Mouse (Mus musculus): Measurements from ENCODE around the gene Ly75. TPM values are rescaled to one million over a fixed set of nuclear protein-coding genes. Genes with fewer than 3 reads are reported as not detected.

Gene Ly75
- polyA plus RNA-seq, 1 experiment: 4.7 TPM

- H3K27ac ChIP-seq (ENCODE audit: control insufficient read depth, insufficient read depth, low read depth, low read length, poor library complexity): no peak overlapping the region
- 79% methylated on average over 5 of the region's 5 CpGs for WGBS
- no peaks in the 10 kb centered on the region for H3K4me1 ChIP-seq (ENCODE audit: control insufficient read depth, insufficient read depth, low read length)
- H3K4me3 ChIP-seq (replicated peaks; ENCODE audit: control insufficient read depth, low read depth, low read length): no peak overlapping the region
- TF ChIP-seq POLR2A (IDR thresholded peaks at IDR 0.05; ENCODE audit: borderline replicate concordance, control insufficient read depth, low read depth, low read length) (no peak), CTCF (IDR thresholded peaks at IDR 0.05; ENCODE audit: control insufficient read depth, insufficient read depth, low read length) (no peak)
Observed at GRCm38 (mm10) chr2:60352296-60352695, 30.8 kb downstream of the Ly75 start.

DNA sequence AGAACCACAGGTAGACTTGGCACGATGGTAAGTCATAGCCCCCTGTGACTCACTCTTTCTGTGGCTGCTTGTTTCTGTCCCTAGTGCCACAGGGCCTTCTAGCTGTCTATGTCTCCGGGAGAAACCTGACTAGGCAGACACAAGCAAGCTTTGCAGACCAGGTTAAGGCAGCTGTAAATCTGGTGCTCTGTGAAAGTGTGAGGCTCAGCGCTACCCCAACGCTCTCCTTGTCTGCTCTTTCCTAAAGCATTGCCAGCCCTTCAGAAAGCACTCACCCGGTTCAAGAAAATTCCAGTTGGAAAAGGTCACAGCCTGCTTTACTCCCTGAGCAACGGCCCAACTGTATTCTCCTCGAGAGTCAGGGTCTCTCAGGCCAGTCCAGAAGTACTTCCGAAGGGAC, 31.3 kb downstream of the Ly75 start:
- WGBS: 83% methylated on average over 8 of the region's 8 CpGs
- no peak overlapping the region for H3K4me3 ChIP-seq (replicated peaks; ENCODE audit: control insufficient read depth, low read depth, low read length)
- TF ChIP-seq POLR2A (IDR thresholded peaks at IDR 0.05; ENCODE audit: borderline replicate concordance, control insufficient read depth, low read depth, low read length) (no peak), CTCF (IDR thresholded peaks at IDR 0.05; ENCODE audit: control insufficient read depth, insufficient read depth, low read length) (no peak)
- no peak overlapping the region for H3K27ac ChIP-seq (ENCODE audit: control insufficient read depth, insufficient read depth, low read depth, low read length, poor library complexity)
- no peaks in the 10 kb centered on the region for H3K4me1 ChIP-seq (ENCODE audit: control insufficient read depth, insufficient read depth, low read length)

GRCm38 (mm10) chr2:60347875-60348274, 35.2 kb downstream of the Ly75 start:
- 64% methylated on average over 7 of the region's 7 CpGs for WGBS
- Histone ChIP-seq H3K4me3 (replicated peaks; ENCODE audit: control insufficient read depth, low read depth, low read length) (no peak overlapping the region), H3K27ac (ENCODE audit: control insufficient read depth, insufficient read depth, low read depth, low read length, poor library complexity) (no peak overlapping the region), H3K4me1 (ENCODE audit: control insufficient read depth, insufficient read depth, low read length) (no peaks in the 10 kb centered on the region)
- TF ChIP-seq POLR2A (IDR thresholded peaks at IDR 0.05; ENCODE audit: borderline replicate concordance, control insufficient read depth, low read depth, low read length): no peak
- no peak for TF ChIP-seq CTCF (IDR thresholded peaks at IDR 0.05; ENCODE audit: control insufficient read depth, insufficient read depth, low read length)

GRCm38 (mm10) chr2:60346531-60346930, 36.6 kb downstream of the Ly75 start:
- 86% methylated on average over 8 of the region's 8 CpGs for WGBS
- TF ChIP-seq POLR2A (IDR thresholded peaks at IDR 0.05; ENCODE audit: borderline replicate concordance, control insufficient read depth, low read depth, low read length) (no peak), CTCF (IDR thresholded peaks at IDR 0.05; ENCODE audit: control insufficient read depth, insufficient read depth, low read length) (no peak)
- H3K4me1 ChIP-seq (ENCODE audit: control insufficient read depth, insufficient read depth, low read length): no peaks in the 10 kb centered on the region
- no peak overlapping the region for H3K4me3 ChIP-seq (replicated peaks; ENCODE audit: control insufficient read depth, low read depth, low read length)
- H3K27ac ChIP-seq (ENCODE audit: control insufficient read depth, insufficient read depth, low read depth, low read length, poor library complexity): no peak overlapping the region

- no peaks in the 10 kb centered on the region for H3K4me1 ChIP-seq (ENCODE audit: control insufficient read depth, insufficient read depth, low read length)
- H3K4me3 ChIP-seq (replicated peaks; ENCODE audit: control insufficient read depth, low read depth, low read length): no peak overlapping the region
- WGBS: 89% methylated on average over 7 of the region's 7 CpGs
- H3K27ac ChIP-seq (ENCODE audit: control insufficient read depth, insufficient read depth, low read depth, low read length, poor library complexity): no peak overlapping the region
- TF ChIP-seq POLR2A (IDR thresholded peaks at IDR 0.05; ENCODE audit: borderline replicate concordance, control insufficient read depth, low read depth, low read length) (no peak), CTCF (IDR thresholded peaks at IDR 0.05; ENCODE audit: control insufficient read depth, insufficient read depth, low read length) (no peak)
Observed at GRCm38 (mm10) chr2:60345717-60346116, 37.4 kb downstream of the Ly75 start.

GRCm38 (mm10) chr2:60343607-60344289, 39.4 kb downstream of the Ly75 start:
- WGBS: 90% methylated on average over 11 of the region's 11 CpGs

GRCm38 (mm10) chr2:60342107-60342880, 40.8 kb downstream of the Ly75 start:
- WGBS: 33% methylated on average over 4 of the region's 4 CpGs
- H3K27ac ChIP-seq (ENCODE audit: control insufficient read depth, insufficient read depth, low read depth, low read length, poor library complexity): no peak overlapping the region
- H3K4me3 ChIP-seq (replicated peaks; ENCODE audit: control insufficient read depth, low read depth, low read length): no peak overlapping the region
- no peaks in the 10 kb centered on the region for H3K4me1 ChIP-seq (ENCODE audit: control insufficient read depth, insufficient read depth, low read length)
- TF ChIP-seq POLR2A (IDR thresholded peaks at IDR 0.05; ENCODE audit: borderline replicate concordance, control insufficient read depth, low read depth, low read length): no peak
- TF ChIP-seq CTCF (IDR thresholded peaks at IDR 0.05; ENCODE audit: control insufficient read depth, insufficient read depth, low read length): no peak

More at GRCm38 (mm10) chr2:60343607-60344289, 39.4 kb downstream of the Ly75 start:
- Histone ChIP-seq H3K27ac (ENCODE audit: control insufficient read depth, insufficient read depth, low read depth, low read length, poor library complexity) (no peak overlapping the region), H3K4me3 (replicated peaks; ENCODE audit: control insufficient read depth, low read depth, low read length) (no peak overlapping the region), H3K4me1 (ENCODE audit: control insufficient read depth, insufficient read depth, low read length) (no peaks in the 10 kb centered on the region)
- TF ChIP-seq POLR2A (IDR thresholded peaks at IDR 0.05; ENCODE audit: borderline replicate concordance, control insufficient read depth, low read depth, low read length): no peak
- no peak for TF ChIP-seq CTCF (IDR thresholded peaks at IDR 0.05; ENCODE audit: control insufficient read depth, insufficient read depth, low read length)

DNA sequence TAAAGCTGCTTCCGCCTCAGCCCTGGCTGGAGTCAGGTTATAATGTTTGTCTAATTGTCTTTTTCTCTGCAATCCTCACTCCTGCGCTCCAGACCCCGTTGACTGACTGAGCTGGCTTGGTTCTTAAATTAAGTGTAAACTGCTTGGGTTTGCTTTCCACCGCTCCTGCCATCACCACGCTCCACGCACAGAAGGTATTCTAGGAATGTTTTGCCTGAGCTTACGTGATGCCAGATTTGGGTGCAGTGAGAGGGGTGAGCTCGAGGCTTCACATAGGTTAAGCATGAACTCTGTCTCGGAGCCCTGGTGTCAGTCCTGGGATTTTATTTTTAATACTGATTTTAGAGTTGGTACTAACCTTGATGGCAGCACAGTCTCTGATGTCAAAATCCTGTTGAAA, 45.2 kb downstream of the Ly75 start:
- 84% methylated on average over 9 of the region's 9 CpGs for WGBS
- no peak for TF ChIP-seq POLR2A (IDR thresholded peaks at IDR 0.05; ENCODE audit: borderline replicate concordance, control insufficient read depth, low read depth, low read length)
- no peak for TF ChIP-seq CTCF (IDR thresholded peaks at IDR 0.05; ENCODE audit: control insufficient read depth, insufficient read depth, low read length)
- Histone ChIP-seq H3K4me3 (replicated peaks; ENCODE audit: control insufficient read depth, low read depth, low read length) (no peak overlapping the region), H3K4me1 (ENCODE audit: control insufficient read depth, insufficient read depth, low read length) (no peaks in the 10 kb centered on the region), H3K27ac (ENCODE audit: control insufficient read depth, insufficient read depth, low read depth, low read length, poor library complexity) (no peak overlapping the region)
